Mouse (Mus musculus): ENCODE measurements around the gene Kif5c. TPM values are rescaled to one million over a fixed set of nuclear protein-coding genes. Genes with fewer than 3 reads are reported as not detected.

The Kif5c gene
- total RNA-seq, 4 experiments from 2014 or later: 0.24 to 2.2 (median 0.90) TPM

GRCm38 (mm10) chr2:49787376-49788050, 168.4 kb downstream of the Kif5c start, which contains the start of gene Lypd6b:
Gene Lypd6b (plus strand): TSS chr2:49787688.
- DNase-seq (ENCODE audit: low spot score in 2 of 2): no peak

GRCm38 (mm10) chr2:49788051-49788418, 168.9 kb downstream of the Kif5c start:
- DNase-seq (ENCODE audit: low spot score in 2 of 2): no peak

- DNase-seq (ENCODE audit: low spot score in 2 of 2): no peak
These were observed 169.5 kb downstream of the Kif5c start for GRCm38 (mm10) chr2:49788643-49789042.

GRCm38 (mm10) chr2:49789078-49789477, 170.0 kb downstream of the Kif5c start:
- no peak for DNase-seq (ENCODE audit: low spot score in 2 of 2)

DNA sequence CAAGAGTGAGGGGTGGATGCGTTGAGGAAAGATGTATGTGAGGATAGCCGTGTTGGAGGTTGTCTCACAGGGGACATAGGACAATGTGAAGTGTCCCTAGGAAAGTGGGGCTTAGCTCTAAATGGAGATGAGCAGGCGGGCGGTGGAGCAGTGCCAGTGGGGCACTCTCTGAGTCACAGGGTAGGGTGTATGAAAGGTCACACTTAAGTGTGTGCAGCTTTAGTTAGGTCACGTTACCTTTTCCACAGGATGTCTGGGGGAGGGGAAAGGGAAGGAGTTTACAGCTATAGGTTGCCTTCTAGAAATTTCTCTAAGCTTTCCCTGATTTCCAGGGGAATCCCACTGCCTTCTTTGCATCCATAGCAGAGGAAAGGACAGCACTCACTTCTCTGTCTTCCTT, 170.4 kb downstream of the Kif5c start:
- no peak for DNase-seq (ENCODE audit: low spot score in 2 of 2)

GRCm38 (mm10) chr2:49797444-49798143, 178.5 kb downstream of the Kif5c start:
- no peak for DNase-seq (ENCODE audit: low spot score in 2 of 2)

DNA sequence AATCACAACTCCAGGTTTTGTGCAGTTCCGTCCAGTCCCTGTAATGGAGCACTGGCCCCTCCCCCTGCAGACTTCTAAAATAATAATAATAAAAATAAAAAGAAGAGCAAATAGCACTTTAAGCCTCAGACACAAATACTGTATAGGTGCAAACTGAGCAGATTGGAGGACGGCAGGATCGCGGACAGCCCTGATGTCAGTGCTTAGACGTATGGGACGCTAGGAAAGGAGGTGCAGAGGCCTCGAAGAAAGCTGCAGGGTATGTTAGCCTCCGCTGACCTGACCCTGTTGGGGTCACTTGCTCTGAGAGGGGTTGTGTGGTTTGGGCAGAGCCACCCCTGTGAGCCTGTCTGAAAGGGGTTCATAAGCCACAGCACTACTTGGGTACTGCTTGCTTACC, 185.3 kb downstream of the Kif5c start:
- no peak for DNase-seq (ENCODE audit: low spot score in 2 of 2)

DNA sequence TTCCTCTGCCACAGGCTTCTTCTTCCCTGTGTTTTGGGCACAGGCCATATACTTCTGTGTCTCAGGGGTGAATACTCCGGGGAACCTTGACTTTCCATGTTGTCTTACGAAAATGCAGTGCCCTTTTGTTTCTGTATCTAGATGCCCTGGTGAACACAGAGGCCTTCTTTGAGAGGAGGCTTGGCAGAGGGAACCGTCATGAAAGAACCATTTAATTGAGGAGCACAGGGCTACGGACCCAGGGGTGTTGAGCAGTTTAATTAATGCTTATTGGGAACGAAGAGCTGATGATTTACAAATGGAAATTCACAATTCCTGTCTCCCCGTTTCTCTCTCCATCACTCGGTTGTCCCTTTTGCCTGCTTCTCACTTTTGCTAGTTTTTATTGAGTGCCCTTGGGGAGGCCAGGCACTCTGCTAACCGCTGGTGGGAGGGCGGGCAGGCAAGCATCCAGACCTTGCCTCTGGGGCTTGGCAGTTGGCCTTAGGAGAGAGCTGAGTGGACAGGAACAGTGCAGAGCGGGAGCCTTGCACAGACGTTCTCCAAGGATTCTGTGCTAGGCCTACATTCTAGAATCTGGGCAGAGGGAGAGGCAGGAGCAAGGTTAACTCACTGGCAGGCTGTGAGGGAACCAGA, 186.8 kb downstream of the Kif5c start:
- DNase-seq (ENCODE audit: low spot score in 2 of 2): no peak

GRCm38 (mm10) chr2:49809496-49809895, 190.4 kb downstream of the Kif5c start:
- no peak for DNase-seq (ENCODE audit: low spot score in 2 of 2)

GRCm38 (mm10) chr2:49811420-49811819, 192.3 kb downstream of the Kif5c start:
- no peak for DNase-seq (ENCODE audit: low spot score in 2 of 2)

DNA sequence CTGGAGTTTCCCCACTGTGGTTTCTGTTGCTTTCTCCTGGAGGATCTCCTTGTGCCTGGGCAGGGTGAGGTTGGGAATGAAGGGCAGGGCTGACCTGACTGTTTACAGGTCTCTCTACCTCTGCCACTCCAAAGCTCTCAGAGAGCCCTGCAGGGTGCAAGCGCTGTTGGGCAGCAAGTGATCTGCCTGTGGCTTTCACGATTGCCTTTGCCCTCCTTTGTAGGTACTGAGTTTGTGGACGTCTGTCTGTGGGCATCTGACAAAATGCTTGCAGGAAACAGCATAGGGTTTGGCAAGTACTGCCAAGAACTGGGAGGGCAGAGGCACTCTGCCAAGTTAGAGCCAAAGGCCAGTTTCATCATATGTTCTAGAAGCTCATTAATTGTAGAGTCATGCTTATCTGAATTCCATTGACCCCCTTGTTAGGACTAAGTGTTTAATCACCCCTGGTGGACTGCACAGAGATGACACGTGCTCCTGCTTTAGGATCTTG, 192.8 kb downstream of the Kif5c start:
- DNase-seq (ENCODE audit: low spot score in 2 of 2): no peak

- DNase-seq (ENCODE audit: low spot score in 2 of 2): no peak
These were observed 194.1 kb downstream of the Kif5c start for GRCm38 (mm10) chr2:49813151-49813550.

GRCm38 (mm10) chr2:49814011-49814410, 194.9 kb downstream of the Kif5c start:
- no peak for DNase-seq (ENCODE audit: low spot score in 2 of 2)

DNA sequence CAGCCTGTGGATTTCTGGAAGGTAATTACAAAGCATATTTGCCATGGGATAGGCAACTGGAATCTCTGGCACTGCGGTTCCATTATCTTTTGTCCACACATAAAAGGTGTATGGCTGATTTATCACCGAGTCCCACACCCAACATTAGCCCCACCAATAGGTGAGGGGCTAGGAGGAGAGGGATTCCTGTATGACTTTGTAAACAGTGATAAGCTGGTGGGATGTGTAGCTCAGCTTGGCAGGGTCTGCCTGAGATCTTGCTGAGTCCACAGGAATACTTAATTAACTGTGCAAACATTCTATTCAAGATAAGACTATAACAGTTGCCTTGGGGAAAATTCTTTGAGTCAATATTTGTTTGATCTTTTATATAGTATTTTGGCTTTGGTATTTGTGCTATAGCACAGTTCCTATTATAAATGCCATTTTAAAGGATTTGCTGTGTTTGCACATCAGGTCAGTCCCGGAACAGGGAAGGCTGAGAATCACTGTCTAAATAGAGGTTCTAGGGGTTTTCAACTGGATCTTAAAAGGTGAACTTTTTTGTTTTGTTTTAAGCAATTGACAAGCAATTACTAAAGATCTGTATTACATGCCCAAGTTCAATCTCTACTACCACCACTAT, 196.7 kb downstream of the Kif5c start:
- no peak for DNase-seq (ENCODE audit: low spot score in 2 of 2)

DNA sequence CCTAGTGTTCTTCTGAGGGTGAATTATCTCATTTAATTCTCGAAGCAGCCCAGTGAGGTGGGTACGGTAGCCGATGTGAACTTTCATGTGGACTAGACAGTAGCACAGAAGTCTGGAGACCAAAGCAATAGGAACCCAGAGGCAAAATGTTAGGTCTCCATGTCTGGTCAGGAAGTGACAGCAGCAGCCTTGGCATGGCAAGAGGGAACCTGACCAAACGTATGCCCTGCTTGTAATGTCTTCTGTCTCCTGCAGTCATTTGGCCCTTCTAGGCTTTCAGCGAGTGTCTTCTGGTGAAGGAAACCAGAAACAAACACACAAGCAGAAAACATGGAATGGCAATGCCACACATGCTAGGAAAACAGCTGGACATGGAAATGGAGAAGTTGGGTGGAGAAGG, 197.5 kb downstream of the Kif5c start:
- no peak for DNase-seq (ENCODE audit: low spot score in 2 of 2)

DNA sequence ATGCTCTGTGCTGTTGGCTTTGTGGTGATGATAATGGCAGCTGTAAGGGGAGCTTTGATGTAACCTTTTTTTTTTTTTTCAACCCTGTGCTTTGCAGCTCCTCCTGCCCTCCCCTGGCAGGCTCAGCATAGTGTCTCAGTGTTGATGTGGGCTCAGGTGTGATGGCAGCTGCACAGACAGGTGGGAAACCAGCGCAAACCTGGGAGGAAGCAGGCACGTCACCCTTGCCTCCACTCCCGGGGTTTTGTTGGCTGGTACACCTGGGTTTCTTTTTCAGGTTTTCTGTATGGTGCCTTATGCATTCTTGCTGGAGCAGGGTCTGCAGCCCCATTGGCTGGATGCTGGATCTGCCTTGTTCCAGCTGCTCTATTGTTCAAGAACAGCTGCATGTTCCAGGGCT, 198.1 kb downstream of the Kif5c start:
- no peak for DNase-seq (ENCODE audit: low spot score in 2 of 2)

- no peak for DNase-seq (ENCODE audit: low spot score in 2 of 2)
These were observed 199.0 kb downstream of the Kif5c start for GRCm38 (mm10) chr2:49818126-49818525.

GRCm38 (mm10) chr2:49822312-49822711, 203.2 kb downstream of the Kif5c start:
- no peak for DNase-seq (ENCODE audit: low spot score in 2 of 2)

Measured in gastrocnemius, adult 8-10 months (tissue).